Mouse (Mus musculus) WW6 (cell line): ENCODE data around the gene Gng12.
"Not testable (repeated sequence)": the region's sequence is repeated elsewhere in the genome, so short reads cannot be mapped to it uniquely, and the experiment has no call there.

Source experiments
- DNase-seq: peaks from one replicate; pipeline ENCODE4 v3.0.0-alpha.2; 2013; ENCODE audit warnings: low read depth, low spot score

The Gng12 gene

DNA sequence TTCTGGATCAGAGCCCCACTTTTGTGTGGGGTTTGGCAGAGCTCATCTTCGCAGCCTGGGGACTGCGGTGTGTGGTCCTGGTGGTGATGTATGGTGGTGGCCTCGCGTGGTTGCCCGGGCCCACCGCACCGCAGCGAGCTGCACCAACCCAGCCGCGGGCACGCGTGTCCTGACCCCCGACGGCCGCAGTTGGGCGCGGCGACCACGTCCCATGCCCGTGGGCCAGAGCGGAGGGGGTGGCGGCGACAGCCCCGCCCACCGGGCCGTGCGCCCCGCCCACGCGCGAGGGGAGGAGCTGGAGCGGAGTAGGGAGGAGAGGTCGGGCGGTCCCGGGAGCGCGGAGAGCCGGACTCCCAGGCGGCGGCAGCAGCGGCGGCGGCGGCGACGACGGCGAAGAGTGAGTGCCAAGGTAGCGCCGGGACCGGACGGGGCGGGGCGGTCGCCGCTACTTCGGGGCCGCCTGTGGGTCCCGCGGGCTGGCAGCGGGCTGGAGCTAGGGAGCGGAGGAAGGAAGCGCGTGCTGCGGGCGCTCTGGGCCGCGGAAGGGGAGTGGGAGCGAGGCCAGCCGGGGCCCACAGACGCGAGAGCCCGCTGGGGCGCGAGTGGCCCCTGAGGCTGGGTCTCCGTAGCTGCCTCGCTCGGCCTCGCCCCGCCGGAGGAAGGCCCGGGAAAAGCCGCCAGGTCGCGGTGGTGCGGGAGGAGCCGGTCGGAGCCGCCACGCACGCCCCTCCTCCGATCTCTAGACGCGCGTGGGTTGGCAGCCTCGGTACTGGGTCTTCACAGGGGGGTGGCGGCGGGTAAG, at the start of gene Gng12:
Gene Gng12, plus strand, starts transcription at position 279 of the 802 bp plus-strand sequence.
- DNase-seq, result peak; percentile 33

DNA sequence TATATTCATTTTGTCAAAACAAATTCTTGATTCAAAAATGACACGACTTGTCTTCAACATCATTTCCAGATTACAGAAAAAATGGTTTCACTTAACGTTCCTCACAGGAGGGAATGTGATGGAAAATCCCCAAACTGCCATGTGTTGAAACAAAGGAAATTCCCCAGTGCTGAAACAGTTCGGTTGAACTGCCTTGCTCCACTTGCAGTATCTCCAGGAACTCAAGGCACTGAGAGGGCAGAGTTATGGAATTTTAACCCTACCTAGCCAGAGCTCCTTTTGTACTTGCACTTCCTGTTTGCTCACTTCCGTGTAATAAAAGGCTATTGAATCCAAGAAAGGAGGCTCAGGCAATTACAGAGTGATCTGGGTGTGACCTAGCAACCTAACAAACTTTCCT, 47.3 kb upstream of the Gng12 start:
- no peak for DNase-seq

DNA sequence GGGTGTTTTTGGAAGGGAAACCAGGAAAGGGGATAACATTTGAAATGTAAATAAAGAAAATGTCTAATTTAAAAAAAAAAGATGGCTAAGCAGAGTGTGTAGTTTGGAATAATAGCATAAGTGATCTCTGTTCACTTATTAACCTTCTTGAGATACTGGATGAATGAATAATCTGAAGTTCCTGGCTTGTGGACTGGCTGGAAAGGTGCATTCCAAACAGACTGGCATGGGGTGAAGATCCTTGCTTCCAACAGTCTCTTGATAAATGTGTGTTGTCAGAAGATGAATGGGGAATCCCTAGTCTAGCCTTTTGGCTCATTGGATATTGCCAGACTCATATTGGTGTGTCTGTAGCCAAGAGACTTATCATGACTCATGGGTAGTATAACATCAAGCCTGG, 40.0 kb upstream of the Gng12 start:
- DNase-seq, result no peak

DNA sequence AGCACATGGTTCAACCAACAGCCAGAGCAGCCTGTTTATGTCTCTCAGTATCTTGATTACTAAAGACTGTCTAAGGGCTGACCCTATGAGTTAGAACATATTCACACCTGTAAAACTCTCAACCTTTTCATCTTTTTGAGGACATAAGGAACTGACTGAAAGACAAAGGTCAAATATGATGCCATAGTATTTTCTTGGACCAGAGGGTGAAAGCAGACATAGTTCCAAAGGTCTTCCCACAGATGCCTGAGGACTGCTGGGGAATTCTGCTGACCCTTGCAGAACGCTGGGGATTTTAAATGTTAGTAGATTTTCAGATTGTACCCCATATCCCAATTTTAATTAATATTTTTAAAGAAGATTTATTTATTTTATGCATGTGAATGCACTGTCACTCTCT, 37.8 kb upstream of the Gng12 start:
- no peak for DNase-seq

DNA sequence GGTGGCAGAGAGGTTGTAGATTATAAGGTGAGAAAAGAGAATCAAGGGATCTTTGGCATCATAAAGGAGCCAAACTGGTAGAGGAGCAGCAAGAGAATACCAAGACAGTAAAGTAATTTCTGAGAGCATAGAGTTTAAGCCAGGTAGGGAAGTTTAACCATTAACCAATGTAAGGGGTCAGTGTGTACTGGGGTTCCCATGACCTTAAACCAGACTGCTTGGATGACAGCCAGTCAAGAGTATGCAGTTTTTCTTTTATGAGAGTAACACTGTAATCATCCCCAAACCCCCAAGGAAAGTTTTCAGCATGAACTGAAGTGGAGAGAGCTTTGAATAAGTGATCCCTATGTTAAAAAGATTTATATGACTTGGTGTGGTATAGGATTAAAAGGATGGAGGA, 36.8 kb upstream of the Gng12 start:
- no peak for DNase-seq

DNA sequence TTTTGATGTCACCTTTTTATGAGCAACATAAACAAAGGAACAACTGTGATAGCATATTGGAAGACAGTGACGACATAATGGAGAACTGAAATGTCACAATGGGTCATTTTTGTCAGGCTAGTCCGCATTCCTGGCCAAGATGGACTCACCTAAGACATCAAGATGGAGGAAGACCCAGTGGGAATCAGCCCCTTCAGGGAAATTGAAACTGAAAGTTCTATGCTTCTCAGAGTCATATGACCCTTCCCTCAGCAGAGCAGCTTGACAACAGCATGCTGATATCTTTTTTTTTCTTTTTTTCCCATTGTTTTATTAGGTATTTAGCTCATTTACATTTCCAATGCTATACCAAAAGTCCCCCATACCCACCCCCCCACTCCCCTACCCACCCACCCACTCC, 31.7 kb upstream of the Gng12 start:
- no peak for DNase-seq

DNA sequence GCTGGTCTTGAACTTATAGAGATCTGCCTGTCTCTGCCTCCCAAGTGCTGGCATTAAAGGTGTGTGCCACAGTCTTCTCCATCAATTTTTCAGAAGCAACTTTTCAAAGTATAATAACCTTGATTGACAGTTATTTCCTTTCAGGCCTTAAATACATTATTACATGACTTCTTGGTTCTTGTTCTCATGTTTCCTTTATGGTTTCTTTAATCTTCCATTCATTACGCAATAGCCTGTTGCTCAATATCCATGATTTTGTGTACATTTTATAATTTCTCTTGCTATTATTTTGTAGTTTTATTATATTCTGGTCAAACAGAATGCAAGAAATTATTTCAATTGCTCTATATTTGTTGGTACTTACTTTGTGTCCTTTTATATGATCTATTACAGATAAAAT, 29.9 kb upstream of the Gng12 start:
- no peak for DNase-seq

DNA sequence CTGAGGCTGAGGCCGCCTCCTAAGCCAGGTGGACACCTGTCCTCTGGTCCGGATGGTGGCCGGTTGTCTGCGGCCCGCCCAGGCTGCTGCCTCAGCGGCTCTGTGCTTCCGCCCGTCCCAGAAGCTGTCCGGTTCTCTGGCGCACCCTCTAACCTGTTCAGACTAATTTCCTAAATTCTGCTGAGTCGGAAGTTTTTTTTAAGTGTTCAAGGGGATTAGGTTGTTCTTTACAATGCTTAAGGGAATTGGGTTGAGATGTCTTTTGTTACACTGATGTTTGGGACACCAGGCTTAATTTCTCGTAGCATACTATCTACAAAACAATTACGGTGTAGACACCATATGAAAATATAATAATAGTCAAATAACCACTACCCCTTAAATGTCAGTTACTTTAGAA, 19.1 kb upstream of the Gng12 start:
- not testable (repeated sequence) for DNase-seq

DNA sequence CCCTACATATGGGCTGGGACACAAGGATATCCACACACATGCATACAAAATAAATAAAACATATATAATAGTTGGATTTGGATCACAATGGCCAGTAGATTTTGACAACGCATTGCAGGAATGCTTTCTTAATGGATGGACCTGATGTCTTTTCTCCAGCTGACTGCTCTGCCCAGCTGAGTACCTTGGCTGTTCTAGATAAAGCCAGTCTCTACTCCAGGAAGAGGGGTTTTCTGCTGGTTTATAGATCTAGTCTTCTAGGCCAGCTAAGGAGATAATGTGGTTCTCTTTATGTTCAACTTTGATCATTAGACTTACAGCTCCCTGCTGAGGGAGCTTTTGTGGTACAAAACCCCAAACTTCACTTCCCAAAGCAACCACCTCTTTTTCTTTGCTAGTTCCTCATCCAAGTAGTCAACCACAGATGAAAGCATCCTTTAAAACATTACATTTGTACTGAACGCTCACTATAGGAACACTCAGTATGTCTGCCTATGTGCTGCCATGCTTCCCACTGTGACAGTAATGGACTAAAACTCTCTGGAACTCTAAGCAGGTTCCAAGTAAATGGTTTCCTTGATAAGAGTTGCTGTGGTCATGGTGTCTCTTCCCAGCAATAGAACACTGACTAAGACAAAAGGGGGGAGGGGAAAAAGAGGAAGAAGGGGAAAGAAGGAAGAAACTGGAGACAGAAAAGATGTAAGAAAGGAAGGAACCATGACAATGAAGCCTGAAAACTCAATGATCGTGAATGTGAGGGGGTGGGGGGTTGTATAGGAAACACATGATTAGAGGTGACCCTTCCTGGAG, 5.6 kb upstream of the Gng12 start:
- DNase-seq, result no peak

DNA sequence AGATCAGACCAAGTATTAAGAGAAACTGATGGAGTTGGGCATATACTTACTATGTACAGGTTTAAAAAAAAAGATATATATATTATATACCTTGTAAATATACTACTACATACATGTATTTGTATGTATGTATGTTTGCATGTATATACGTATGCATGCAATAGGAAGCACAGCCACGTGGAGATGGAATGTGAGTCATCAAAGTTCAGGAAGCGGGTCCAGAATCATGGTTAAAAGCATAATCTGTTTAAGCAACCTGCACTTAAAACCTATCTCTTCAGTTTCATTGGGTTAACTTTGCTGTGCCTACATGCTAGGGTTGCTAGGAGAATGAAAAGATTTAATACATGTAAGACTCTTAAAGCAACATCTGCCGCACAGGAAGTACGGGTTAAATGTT, 2.2 kb upstream of the Gng12 start:
- DNase-seq, result no peak

DNA sequence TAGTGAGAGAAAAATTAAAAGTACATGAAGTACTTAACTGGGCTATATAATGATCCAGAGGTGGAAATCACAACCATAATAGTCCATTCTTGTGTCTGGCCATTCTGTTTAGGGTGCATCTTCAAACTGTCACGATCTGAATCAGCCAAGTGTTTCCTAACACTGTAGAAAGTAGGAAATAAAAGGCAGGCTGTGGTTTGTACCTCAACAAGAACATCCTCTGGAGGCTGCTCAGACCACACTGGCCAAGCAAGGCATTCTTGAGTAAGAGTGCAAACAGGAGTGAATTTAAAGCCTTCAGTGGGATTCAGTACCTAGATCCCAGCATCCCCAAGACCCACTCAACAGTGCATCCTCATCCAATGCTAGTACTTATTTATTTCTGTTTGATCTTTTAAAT, 1.2 kb upstream of the Gng12 start:
- no peak for DNase-seq

DNA sequence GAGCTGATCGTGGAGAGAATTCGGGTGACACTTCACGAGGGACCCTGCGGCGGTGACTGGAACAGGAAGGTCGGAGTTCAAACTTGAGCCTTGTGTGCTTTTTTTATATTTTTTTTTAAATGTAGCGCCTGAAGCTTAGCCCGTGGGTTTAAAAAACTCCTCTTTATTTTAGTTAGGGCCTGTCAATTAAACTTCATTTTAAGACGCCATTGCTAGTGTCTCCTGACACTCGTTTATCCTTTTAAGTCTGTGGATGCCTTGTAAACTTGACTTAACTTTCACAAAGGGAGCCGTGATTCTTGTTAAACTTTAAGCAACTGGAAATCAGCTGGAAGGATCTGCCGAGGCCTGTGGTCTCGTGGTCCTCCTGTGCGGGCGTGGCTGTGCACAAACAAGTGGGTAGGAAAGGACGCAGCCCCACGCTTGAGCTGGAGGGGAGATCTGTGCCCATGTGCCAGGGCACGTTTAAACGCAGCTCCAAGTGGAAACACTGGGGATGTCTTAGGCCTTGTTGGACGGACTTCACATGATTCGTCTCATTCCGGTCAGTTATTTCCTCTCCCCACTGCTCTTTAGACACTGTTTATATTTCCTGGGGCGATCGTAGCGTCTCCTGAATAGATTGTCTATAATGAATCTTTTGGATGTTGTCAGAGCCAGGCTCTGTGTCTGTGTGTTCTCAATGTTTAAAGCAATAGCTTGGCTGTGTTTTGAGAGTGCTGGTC, 886 bp downstream of the Gng12 start:
- no peak for DNase-seq

DNA sequence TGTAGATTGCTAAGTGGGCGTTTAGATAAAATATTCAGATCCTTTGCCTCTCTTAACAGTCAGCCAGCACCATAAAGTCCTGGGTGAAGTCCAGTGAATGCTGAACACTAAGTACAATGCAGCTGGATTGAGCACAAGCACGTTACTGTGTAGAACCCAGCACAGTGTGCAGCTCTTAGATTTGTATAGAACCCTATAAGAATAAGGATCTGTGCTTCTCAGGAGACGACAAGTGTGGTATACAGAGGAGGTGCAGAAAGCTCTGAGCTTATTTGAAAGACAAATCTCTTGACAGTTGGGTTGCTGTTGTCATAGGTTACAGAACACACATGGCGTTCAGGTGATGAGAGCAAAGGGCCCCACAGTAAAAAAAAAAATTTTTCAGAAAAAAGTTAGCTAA, 1.8 kb downstream of the Gng12 start:
- DNase-seq, result no peak

DNA sequence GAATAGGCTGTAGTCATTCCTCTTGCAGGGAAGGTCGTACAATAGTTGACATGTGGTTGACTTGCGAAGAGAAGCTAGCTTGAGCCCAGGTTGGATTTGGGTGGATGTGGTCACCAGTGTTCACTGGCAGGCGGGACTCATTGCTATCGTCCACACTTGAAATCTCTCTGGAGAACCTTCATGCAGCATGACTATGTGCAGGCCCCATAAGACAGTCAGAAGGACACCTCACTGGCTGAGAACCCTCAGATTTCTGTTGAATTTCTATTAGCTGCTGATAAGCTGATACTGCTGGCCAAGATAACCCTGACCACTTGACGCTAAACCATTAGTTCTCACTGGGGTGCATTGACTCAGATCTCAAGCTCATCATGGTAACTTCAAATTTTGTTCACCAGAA, 5.7 kb downstream of the Gng12 start:
- DNase-seq, result no peak

DNA sequence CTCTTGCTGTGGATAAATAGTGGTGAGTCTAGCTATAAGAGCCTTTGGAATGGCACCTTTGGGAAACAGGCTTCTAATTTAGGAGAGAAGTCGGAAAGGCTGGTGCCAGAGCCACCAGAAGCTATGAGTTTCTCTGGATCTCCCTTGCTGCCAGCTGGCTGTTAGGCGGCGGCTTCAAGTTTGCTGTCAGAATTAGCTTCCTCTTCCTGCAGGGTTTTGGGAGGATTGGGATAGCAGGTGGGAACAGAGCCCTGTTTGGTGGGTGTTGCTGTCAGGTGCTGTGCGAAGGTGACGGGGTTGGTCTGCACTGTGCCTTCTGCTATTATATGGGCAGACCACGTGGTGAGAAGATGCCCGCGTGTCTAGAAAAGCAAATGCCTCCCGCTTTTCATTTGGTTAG, 7.0 kb downstream of the Gng12 start:
- DNase-seq, result no peak

DNA sequence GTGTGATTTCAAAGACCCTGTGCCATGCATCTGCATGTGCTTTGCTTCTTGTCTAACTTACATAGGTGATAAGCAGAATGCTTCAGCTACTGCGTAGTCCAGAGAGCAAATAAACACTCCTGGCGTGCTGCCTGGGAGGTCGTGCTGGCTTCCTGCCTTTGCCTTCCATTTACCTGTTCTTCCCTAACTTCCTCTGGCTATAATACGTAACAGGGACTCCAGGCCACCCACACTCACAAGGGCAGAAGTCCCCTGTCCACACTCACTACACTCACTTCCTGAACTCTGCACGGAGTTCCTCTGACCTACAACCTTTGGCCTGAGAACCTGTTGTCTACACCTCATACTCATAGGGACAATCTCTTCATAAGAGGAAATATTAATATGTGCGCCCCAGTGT, 7.5 kb downstream of the Gng12 start:
- no peak for DNase-seq

DNA sequence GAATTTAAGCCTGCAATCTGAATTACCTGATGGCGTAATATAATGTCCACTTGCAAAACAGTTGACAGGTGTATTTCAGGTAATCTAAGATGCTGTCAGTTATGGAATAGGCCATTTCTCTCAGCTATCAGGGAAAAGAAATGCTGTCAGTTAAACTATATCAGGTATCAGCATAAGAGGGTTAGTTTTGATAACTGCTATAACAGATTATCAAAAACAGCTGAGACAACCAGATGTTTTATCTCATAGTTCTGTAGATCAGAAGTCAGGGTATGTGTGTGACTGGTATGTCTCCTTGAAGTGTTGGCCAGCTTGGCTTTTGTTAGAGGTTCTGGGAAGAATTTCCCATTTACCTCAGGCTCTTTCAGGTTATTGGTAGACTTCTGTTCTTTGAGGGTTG, 10.0 kb downstream of the Gng12 start:
- DNase-seq, result no peak

DNA sequence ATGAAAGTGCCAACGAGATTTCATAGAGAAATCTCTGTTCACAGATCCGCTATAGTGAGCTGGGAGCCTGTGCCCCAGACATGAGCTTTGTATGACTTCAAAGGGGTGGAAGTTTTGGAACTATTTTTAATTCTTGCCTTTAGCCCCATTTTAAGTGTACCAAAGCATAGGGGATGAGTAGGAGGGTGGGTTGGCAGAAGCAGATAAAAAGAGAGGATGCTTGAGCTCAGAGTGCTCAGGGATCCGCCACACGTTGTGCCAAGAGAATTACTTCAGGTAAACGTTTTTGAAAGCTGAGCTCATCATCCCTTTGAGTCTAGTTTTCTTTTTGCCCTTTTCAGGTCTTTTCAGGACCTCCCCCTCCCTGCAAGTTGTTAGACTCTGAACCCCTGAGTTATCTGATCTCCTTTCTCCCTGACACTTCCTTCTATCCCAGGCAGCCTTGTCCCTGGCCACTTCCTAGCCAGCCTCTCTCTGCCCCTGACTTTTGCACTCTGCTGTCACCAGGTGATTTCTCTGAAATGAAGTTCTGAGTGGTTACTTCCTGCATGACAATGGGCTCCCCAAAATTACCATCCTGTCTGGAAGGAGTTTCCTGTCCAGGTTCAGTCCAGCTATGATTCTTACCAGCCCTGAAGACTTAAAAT, 12.3 kb downstream of the Gng12 start:
- no peak for DNase-seq

DNA sequence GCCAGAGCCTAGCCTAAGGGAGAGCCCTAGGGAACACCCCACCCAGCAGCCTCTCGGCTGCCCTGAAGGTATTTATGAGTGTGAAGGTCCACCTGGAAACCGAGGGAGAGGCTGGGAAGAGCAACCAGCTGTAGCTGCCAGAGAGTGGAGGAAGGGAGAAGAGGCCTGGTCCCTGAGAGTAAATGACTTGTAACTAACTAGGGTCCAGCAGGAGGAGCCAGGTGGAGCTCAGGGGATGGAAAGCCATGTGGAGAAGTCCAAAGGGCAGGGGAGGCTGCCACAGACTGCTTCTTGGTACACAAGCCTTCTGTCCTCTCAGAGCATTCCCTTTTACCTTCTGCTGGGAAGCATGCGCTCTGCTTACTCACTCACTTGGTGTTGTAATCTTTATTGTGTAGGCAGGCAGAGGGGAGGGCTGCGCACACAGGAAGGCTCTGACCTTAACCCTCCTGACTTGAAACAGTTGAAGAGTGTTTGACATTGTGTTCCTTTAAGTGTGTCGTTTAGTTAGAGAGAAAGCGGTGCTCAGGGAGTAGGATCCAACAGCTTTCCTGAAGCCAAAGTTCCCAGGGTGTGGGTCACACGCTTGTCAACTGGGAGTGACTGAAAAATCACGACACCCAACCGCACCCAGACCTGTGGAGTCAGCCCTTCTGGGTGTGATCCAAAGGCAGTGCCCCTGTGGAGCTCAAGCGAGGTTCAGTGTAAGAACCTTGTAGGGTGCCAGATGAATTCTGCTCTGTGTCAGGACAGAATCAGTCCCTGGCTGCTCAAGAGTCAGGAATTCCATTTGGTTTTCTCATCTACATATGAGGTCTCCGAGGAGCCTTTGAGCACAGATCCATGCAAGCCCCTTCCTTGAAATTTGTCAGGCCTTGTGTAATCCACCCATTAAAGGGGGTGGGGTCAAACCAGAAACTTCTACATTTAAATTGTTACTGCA, 14.6 kb downstream of the Gng12 start:
- no peak for DNase-seq

DNA sequence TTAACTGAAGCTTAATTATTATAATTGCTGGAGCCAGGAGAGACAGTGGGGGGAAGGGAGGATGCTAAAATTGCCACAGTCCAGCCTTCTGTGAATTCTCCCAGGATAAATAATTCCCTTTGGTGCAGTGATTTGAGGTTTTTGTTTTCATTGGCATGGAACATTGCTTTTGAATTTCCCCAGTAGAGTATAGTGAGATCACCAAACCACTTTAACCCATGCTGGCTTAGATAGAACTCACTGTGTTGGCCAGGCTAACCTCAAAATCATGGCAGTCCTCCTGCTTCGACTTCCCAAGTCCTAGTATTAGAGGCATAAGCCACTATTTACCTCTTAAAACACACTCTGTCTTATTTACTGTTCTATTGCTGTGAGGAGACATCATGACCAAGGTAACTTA, 17.2 kb downstream of the Gng12 start:
- no peak for DNase-seq

DNA sequence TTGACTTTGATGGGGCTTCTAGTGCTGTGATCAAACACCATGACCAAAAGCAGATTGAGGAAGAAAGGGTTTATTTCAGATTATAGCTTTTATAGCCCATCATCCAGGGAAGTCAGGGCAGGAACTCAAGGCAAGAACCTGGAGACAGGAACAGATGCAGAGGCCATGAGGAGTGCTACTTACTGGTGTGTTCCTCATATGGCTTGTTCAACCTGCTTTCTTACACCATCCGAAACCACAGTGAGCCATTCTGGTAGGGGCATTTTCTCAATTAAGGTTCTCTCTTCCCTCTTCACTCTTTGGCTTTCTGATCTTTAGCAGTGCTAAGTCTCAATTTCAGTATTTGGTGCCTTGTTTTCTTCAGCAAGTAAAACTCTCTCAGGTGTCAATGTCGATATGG, 19.4 kb downstream of the Gng12 start:
- no peak for DNase-seq
